In the genomic region with DNA sequence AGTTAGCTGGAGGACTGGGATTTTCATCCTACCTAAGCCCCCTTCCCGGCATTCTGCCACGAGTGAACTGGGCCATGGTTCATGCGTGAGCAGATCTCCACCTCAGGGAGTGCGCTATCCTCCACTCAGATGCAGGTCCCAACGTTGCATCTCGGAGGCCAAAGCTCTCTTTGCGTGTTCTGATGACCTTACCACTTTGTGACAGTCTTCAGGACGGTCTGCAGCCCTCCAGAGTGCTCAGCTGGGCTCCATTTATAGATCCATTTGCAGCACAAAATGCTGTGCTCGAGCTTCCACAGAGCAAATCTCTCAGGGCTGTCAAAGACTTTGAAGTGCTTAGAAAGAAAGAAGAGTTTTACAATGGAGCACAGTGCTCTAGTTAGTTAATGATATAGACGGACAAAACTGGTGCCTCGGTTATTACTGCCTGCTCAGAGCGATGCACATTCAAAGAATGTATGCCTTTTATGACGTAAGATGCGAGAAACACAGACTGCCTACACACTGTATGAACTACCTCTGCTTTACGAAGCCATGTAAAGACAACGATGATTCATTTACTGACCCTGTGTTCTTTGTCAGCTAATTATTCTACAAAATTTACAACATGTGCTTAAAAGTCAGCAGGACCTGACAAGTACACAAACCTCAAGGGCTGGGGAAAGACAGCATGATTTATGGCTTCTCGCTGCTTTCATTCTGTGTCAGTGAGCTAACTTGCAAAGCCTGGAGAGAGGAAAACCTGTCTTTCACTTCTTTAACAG, we compare ENCODE assay signal across 11 mouse cellular contexts.
DNase-seq lines count a peak whose midpoint lies in the region; ATAC-seq and TF ChIP-seq lines count a peak whose summit lies in the region.
"Had no signal": no experiment of that assay in that cellular context is flagged by ENCODE, and none has a peak within 500 bp of the region (broad histone marks: within the 10 kb centered on the region; RNA-seq: fewer than 3 reads in every experiment).

No protein-coding gene starts in this region.

- WGBS in kidney, postnatal 0 days, result 18% methylated on average over 17 of the region's 17 CpGs
- 38% methylated on average over 17 of the region's 17 CpGs for WGBS in forebrain, postnatal 0 days
- WGBS in intestine, embryonic 15.5 days, result 17% methylated on average over 17 of the region's 17 CpGs
- 11% methylated on average over 17 of the region's 17 CpGs for WGBS in neural tube, embryonic 13.5 days

- TF ChIP-seq CTCF in kidney, postnatal 0 days (IDR thresholded peaks at IDR 0.05; ENCODE audit: low read depth), result no peak
- no peak for TF ChIP-seq CTCF in forebrain, postnatal 0 days (IDR thresholded peaks at IDR 0.05; ENCODE audit: low read depth)

- no peaks in the 10 kb centered on the region for H3K27me3 ChIP-seq in kidney, postnatal 0 days (ENCODE audit: insufficient read depth, low read length)
- H3K27me3 ChIP-seq in forebrain, postnatal 0 days (ENCODE audit: insufficient read depth, low read length), result no peaks in the 10 kb centered on the region
- no peaks in the 10 kb centered on the region for H3K27me3 ChIP-seq in intestine, embryonic 15.5 days (replicated peaks)
- H3K27me3 ChIP-seq in neural tube, embryonic 13.5 days, result peaks cover 28% of the 10 kb centered on the region; the same call in 1 of the 2 replicates
- H3K27me3 ChIP-seq: liver, embryonic 15.5 days had no signal

- peak; percentile 77 for ATAC-seq in kidney, postnatal 0 days (replicated peaks; ENCODE audit: low FRiP score, low read depth)
- ATAC-seq in forebrain, postnatal 0 days, result peak; percentile 42; the same call in 1 of the 2 replicates
- ATAC-seq in intestine, embryonic 15.5 days, result peak; percentile 90
- ATAC-seq in neural tube, embryonic 13.5 days (ENCODE audit: low read depth), result peak; percentile 78

- H3K4me3 ChIP-seq in kidney, postnatal 0 days (replicated peaks; ENCODE audit: low read depth, low read length), result no peak overlapping the region
- H3K4me3 ChIP-seq in forebrain, postnatal 0 days (ENCODE audit: low read depth, low read length), result no peak overlapping the region
- no peak overlapping the region for H3K4me3 ChIP-seq in intestine, embryonic 15.5 days (replicated peaks)
- peak overlapping the region; percentile 15 for H3K4me3 ChIP-seq in neural tube, embryonic 13.5 days
- H3K4me3 ChIP-seq: liver, embryonic 15.5 days had no signal

- no peak overlapping the region for H3K27ac ChIP-seq in kidney, postnatal 0 days
- no peak overlapping the region for H3K27ac ChIP-seq in forebrain, postnatal 0 days (ENCODE audit: low read depth, low read length)
- H3K27ac ChIP-seq in intestine, embryonic 15.5 days, result no peak overlapping the region; the same call in 1 of the 2 replicates
- H3K27ac ChIP-seq in neural tube, embryonic 13.5 days (replicated peaks), result no peak overlapping the region
- H3K27ac ChIP-seq: liver, embryonic 15.5 days had no signal

- H3K9me3 ChIP-seq in kidney, postnatal 0 days (replicated peaks; ENCODE audit: low read length), result no peaks in the 10 kb centered on the region
- no peaks in the 10 kb centered on the region for H3K9me3 ChIP-seq in forebrain, postnatal 0 days (ENCODE audit: low read length)
- no peaks in the 10 kb centered on the region for H3K9me3 ChIP-seq in intestine, embryonic 15.5 days
- H3K9me3 ChIP-seq in neural tube, embryonic 13.5 days, result 0 out of 2 replicates have a peak, but pooled peaks cover 2% of the 10 kb centered on the region
- H3K9me3 ChIP-seq: liver, embryonic 15.5 days had no signal

- peak; percentile 81 for DNase-seq in kidney, postnatal 0 days (ENCODE audit: low spot score)
- DNase-seq in kidney, adult 8-10 months, result no peak
- DNase-seq in forebrain, postnatal 0 days, result no peak
- no peak for DNase-seq in ovary, adult 18-20 months (ENCODE audit: low spot score)
- no peak for DNase-seq in layer of hippocampus, postnatal 10 days (ENCODE audit: low spot score in 2 of 2)
- no peak for DNase-seq in retina, postnatal 1 day
- DNase-seq: gastrocnemius, postnatal 25 days; kidney, postnatal 25 days had no signal

- H3K4me2 ChIP-seq in kidney, postnatal 0 days (ENCODE audit: low read length), result peak overlapping the region; percentile 36
- peak overlapping the region; percentile 5; the same call in 1 of the 2 replicates for H3K4me2 ChIP-seq in forebrain, postnatal 0 days (ENCODE audit: low read depth)
- peak overlapping the region; percentile 39 for H3K4me2 ChIP-seq in intestine, embryonic 15.5 days (replicated peaks)
- H3K4me2 ChIP-seq in neural tube, embryonic 13.5 days, result peak overlapping the region; percentile 54
- H3K4me2 ChIP-seq: liver, embryonic 15.5 days had no signal

- H3K4me1 ChIP-seq in kidney, postnatal 0 days (replicated peaks; ENCODE audit: insufficient read depth, low read length), result no peaks in the 10 kb centered on the region
- H3K4me1 ChIP-seq in forebrain, postnatal 0 days (ENCODE audit: insufficient read depth), result no peaks in the 10 kb centered on the region
- H3K4me1 ChIP-seq in intestine, embryonic 15.5 days (replicated peaks), result peaks cover 5% of the 10 kb centered on the region; the same call in 1 of the 2 replicates
- H3K4me1 ChIP-seq in neural tube, embryonic 13.5 days (replicated peaks), result peaks cover 13% of the 10 kb centered on the region
- H3K4me1 ChIP-seq: liver, embryonic 15.5 days had no signal

- no peak overlapping the region for H3K9ac ChIP-seq in kidney, postnatal 0 days (ENCODE audit: low read depth, low read length)
- H3K9ac ChIP-seq in forebrain, postnatal 0 days, result no peak overlapping the region
- H3K9ac ChIP-seq in intestine, embryonic 15.5 days, result no peak overlapping the region
- no peak overlapping the region for H3K9ac ChIP-seq in neural tube, embryonic 13.5 days
- H3K9ac ChIP-seq: liver, embryonic 15.5 days had no signal

- no peaks in the 10 kb centered on the region for H3K36me3 ChIP-seq in kidney, postnatal 0 days (ENCODE audit: insufficient read depth, low read length)
- no peaks in the 10 kb centered on the region for H3K36me3 ChIP-seq in forebrain, postnatal 0 days (ENCODE audit: insufficient read depth)
- H3K36me3 ChIP-seq in intestine, embryonic 15.5 days, result no peaks in the 10 kb centered on the region
- H3K36me3 ChIP-seq in neural tube, embryonic 13.5 days, result no peaks in the 10 kb centered on the region
- H3K36me3 ChIP-seq: liver, embryonic 15.5 days had no signal
